Comparison of ENCODE assay signal across 32 mouse cellular contexts in genomic region chr11:117971646-117972242, GRCm38 (mm10). TPM values are rescaled to one million over a fixed set of nuclear protein-coding genes. Genes with fewer than 3 reads are reported as not detected.
DNase-seq lines count a peak whose midpoint lies in the region; ATAC-seq and TF ChIP-seq lines count a peak whose summit lies in the region.
"Had no signal": no experiment of that assay in that cellular context is flagged by ENCODE, and none has a peak within 500 bp of the region (broad histone marks: within the 10 kb centered on the region; RNA-seq: fewer than 3 reads in every experiment).

No protein-coding gene starts in this region.

- peak in 1 of 2 experiments; percentile 8; a peak in 1 of 4 replicates for TF ChIP-seq CTCF in CH12.LX (conservative IDR thresholded peaks at IDR 0.05 in 1 of 2, IDR thresholded peaks at IDR 0.05 in 1 of 2; ENCODE audit: low read depth in 2 of 2, low read length in 2 of 2)
- no peak for TF ChIP-seq CTCF in MEL (IDR thresholded peaks at IDR 0.05 in 2 of 3, conservative IDR thresholded peaks at IDR 0.05 in 1 of 3; ENCODE audit: control insufficient read depth in 1 of 3, insufficient read depth in 1 of 3, low read depth in 2 of 3, low read length in 3 of 3, poor library complexity in 1 of 3, severe bottlenecking in 1 of 3)

- no peaks in the 10 kb centered on the region for H3K79me2 ChIP-seq in CH12.LX (replicated peaks; ENCODE audit: control insufficient read depth, extremely low read depth, insufficient read depth, poor library complexity, severe bottlenecking)
- H3K79me2 ChIP-seq in MEL (ENCODE audit: control insufficient read depth, insufficient read depth, low read length, poor library complexity): peaks cover 2% of the 10 kb centered on the region; the same call in 1 of the 2 replicates

- dilution Hi-C loops in CH12.LX (cut with MboI; ENCODE audit: extremely low pct_ligation_motif_present, extremely low pct_unique_long_range_greater_than_20kb, low sequenced_read_pairs): no loop called here

- H3K27me3 ChIP-seq in megakaryocyte, embryonic 14.5 days (replicated peaks): no peaks in the 10 kb centered on the region
- peaks cover 70% of the 10 kb centered on the region for H3K27me3 ChIP-seq in CH12.LX (replicated peaks)
- peaks cover 28 to 46% of the 10 kb centered on the region in 2 experiments for H3K27me3 ChIP-seq in MEL (ENCODE audit: control insufficient read depth in 1 of 2, insufficient read depth in 2 of 2, low read length in 2 of 2)
- H3K27me3 ChIP-seq: stomach, embryonic 15.5 days had no signal

- H3K36me3 ChIP-seq in megakaryocyte, embryonic 14.5 days (replicated peaks; ENCODE audit: low read length): peaks cover 15% of the 10 kb centered on the region
- H3K36me3 ChIP-seq in CH12.LX (replicated peaks in 1 of 2; ENCODE audit: control insufficient read depth in 1 of 2, insufficient read depth in 1 of 2, low read length in 1 of 2) (peaks cover 6 to 11% of the 10 kb centered on the region in 2 experiments), MEL (ENCODE audit: control insufficient read depth in 1 of 2, insufficient read depth in 2 of 2, low read length in 2 of 2) (no peaks in the 10 kb centered on the region)
- H3K36me3 ChIP-seq: embryonic facial prominence, embryonic 15.5 days; hindbrain, embryonic 13.5 days; neural tube, embryonic 12.5 days; stomach, embryonic 15.5 days had no signal

- no peak for TF ChIP-seq EP300 in CH12.LX (IDR thresholded peaks at IDR 0.05; ENCODE audit: low read length)
- TF ChIP-seq EP300 in MEL (IDR thresholded peaks at IDR 0.05; ENCODE audit: low read depth in 1 of 2, low read length in 2 of 2): no peak

- no peak overlapping the region for H3K4me2 ChIP-seq in CH12.LX (ENCODE audit: insufficient read depth, low read depth, poor library complexity, severe bottlenecking)
- H3K4me2 ChIP-seq: embryonic facial prominence, embryonic 15.5 days; forebrain, embryonic 13.5 days; hindbrain, embryonic 13.5 days; limb, embryonic 15.5 days; liver, embryonic 13.5 days; midbrain, embryonic 11.5 days; neural tube, embryonic 12.5 days; stomach, embryonic 15.5 days had no signal

- TF ChIP-seq RAD21 in CH12.LX (IDR thresholded peaks at IDR 0.05; ENCODE audit: low read depth, low read length) (no peak), MEL (IDR thresholded peaks at IDR 0.05; ENCODE audit: low read depth, low read length) (no peak)

- H3K27ac ChIP-seq in CH12.LX (ENCODE audit: insufficient read depth, low read depth) (no peak overlapping the region), MEL (ENCODE audit: control insufficient read depth, low read depth, low read length) (no peak overlapping the region)
- H3K27ac ChIP-seq: embryonic facial prominence, embryonic 15.5 days; forebrain, embryonic 13.5 days; hindbrain, embryonic 13.5 days; kidney, postnatal 0 days; limb, embryonic 10.5 days; limb, embryonic 15.5 days; liver, embryonic 13.5 days; neural tube, embryonic 12.5 days; stomach, embryonic 15.5 days had no signal

- H3K9ac ChIP-seq in CH12.LX (ENCODE audit: insufficient read depth, low read depth): no peak overlapping the region
- H3K9ac ChIP-seq in MEL (ENCODE audit: control insufficient read depth, low read depth, low read length, poor library complexity, severe bottlenecking): no peak overlapping the region
- H3K9ac ChIP-seq: embryonic facial prominence, embryonic 15.5 days; forebrain, embryonic 13.5 days; hindbrain, embryonic 13.5 days; limb, embryonic 15.5 days; liver, embryonic 13.5 days; neural tube, embryonic 12.5 days; stomach, embryonic 15.5 days had no signal

- H3K4me3 ChIP-seq in megakaryocyte, embryonic 14.5 days (replicated peaks): peak overlapping the region; percentile 56
- H3K4me3 ChIP-seq in CH12.LX (replicated peaks in 1 of 3; ENCODE audit: low read depth in 2 of 3, low read length in 2 of 3, poor library complexity in 1 of 3) (no peak overlapping the region), MEL (ENCODE audit: control insufficient read depth in 1 of 2, insufficient read depth in 1 of 2, low read depth in 2 of 2, low read length in 2 of 2) (no peak overlapping the region)
- H3K4me3 ChIP-seq: embryonic facial prominence, embryonic 10.5 days; embryonic facial prominence, embryonic 15.5 days; forebrain, embryonic 13.5 days; hindbrain, embryonic 13.5 days; limb, embryonic 10.5 days; limb, embryonic 15.5 days; liver, embryonic 13.5 days; myocyte; neural tube, embryonic 12.5 days; stomach, embryonic 15.5 days had no signal

- DNase-seq in CH12.LX (ENCODE audit: extremely low read depth): no peak
- no peak for DNase-seq in MEL (ENCODE audit: low read depth, low spot score)
- peak; percentile 68 for DNase-seq in thymus, postnatal 14 days
- DNase-seq in urinary bladder, adult 2 months (ENCODE audit: low spot score): no peak
- no peak for DNase-seq in retina, embryonic 14.5 days (ENCODE audit: low spot score)
- DNase-seq: adrenal gland, adult 2 months; adrenal gland, postnatal 36 days; cerebellum, adult 2 months; cerebellum, postnatal 14 days; gastrocnemius, postnatal 14 days; kidney, adult 8-10 months; kidney, postnatal 4 days; liver, embryonic 13.5 days; lung, adult 18-20 months; lung, postnatal 4 days had no signal

- in situ Hi-C loops in CH12.LX (cut with MboI; ENCODE audit: low pct_ligation_motif_present, low pct_unique_long_range_greater_than_20kb, low sequenced_read_pairs): no loop called here

- peaks cover 87% of the 10 kb centered on the region for H3K4me1 ChIP-seq in megakaryocyte, embryonic 14.5 days
- H3K4me1 ChIP-seq in CH12.LX (ENCODE audit: control insufficient read depth in 1 of 2, insufficient read depth in 2 of 2) (peaks cover 27 to 71% of the 10 kb centered on the region in 2 experiments), MEL (ENCODE audit: control insufficient read depth in 1 of 2, insufficient read depth in 2 of 2, low read length in 2 of 2) (no peaks in the 10 kb centered on the region)

- TF ChIP-seq POLR2A in CH12.LX (IDR thresholded peaks at IDR 0.05; ENCODE audit: low read depth, low read length): no peak
- TF ChIP-seq POLR2A in MEL (IDR thresholded peaks at IDR 0.05; ENCODE audit: control insufficient read depth in 1 of 2, insufficient read depth in 1 of 2, low read depth in 1 of 2, low read length in 2 of 2, poor library complexity in 1 of 2): no peak

- H3K9me3 ChIP-seq in megakaryocyte, embryonic 14.5 days: no peaks in the 10 kb centered on the region
- H3K9me3 ChIP-seq in CH12.LX (replicated peaks; ENCODE audit: low read length) (peaks cover 19% of the 10 kb centered on the region), MEL (replicated peaks; ENCODE audit: insufficient read depth, low read length) (no peaks in the 10 kb centered on the region)
- H3K9me3 ChIP-seq: embryonic facial prominence, embryonic 10.5 days; embryonic facial prominence, embryonic 15.5 days; forebrain, embryonic 13.5 days; hindbrain, embryonic 13.5 days; limb, embryonic 10.5 days; limb, embryonic 15.5 days; liver, embryonic 13.5 days; neural tube, embryonic 12.5 days; stomach, embryonic 15.5 days had no signal

- ATAC-seq in megakaryocyte, adult 5-6 weeks (ENCODE audit: poor library complexity, severe bottlenecking): no peak
- ATAC-seq: activated CD4-positive, CD25-positive, alpha-beta regulatory T cell, adult 4 months; CD4-positive, CD25-positive, alpha-beta regulatory T cell, adult 4 months; forebrain, embryonic 13.5 days; intestine, embryonic 16.5 days; lung, postnatal 0 days had no signal

TF ChIP-seq in CH12.LX, 34 proteins besides CTCF, POLR2A, EP300 and RAD21:
- no peak for TF ChIP-seq MAX (IDR thresholded peaks at IDR 0.05; ENCODE audit: low read length)
- peak; percentile 79 for TF ChIP-seq ZNF384 (IDR thresholded peaks at IDR 0.05; ENCODE audit: low read depth, low read length)
- no peak for TF ChIP-seq CHD2 (IDR thresholded peaks at IDR 0.05; ENCODE audit: low read length)
- peak; percentile 76 for TF ChIP-seq TBP (conservative IDR thresholded peaks at IDR 0.05; ENCODE audit: low read depth, low read length)
- TF ChIP-seq MAZ (IDR thresholded peaks at IDR 0.05; ENCODE audit: low read depth, low read length): no peak
- no peak for TF ChIP-seq POLR2AphosphoS2 (IDR thresholded peaks at IDR 0.05; ENCODE audit: low read depth, low read length)
- TF ChIP-seq ETS1 (conservative IDR thresholded peaks at IDR 0.05; ENCODE audit: low read depth, low read length): peak; percentile 54; the same call in 1 of the 2 replicates

TF ChIP-seq in MEL, 35 proteins besides CTCF, POLR2A, EP300 and RAD21:
- no peak for TF ChIP-seq BHLHE40 (IDR thresholded peaks at IDR 0.05; ENCODE audit: borderline replicate concordance, low read depth, low read length)
- peak; percentile 63 for TF ChIP-seq ZNF384 (IDR thresholded peaks at IDR 0.05; ENCODE audit: low read depth, low read length)
- TF ChIP-seq TBP (IDR thresholded peaks at IDR 0.05; ENCODE audit: low read depth, low read length): 0 out of 2 replicates have a peak, but pooled peaks have one; percentile 0

RNA-seq across cellular contexts. Expression of gene Socs3, which starts 1.9 kb away (rescaled TPM):
- 54.8 and 75.2 TPM in 2 replicates for polyA plus RNA-seq in megakaryocyte, embryonic 14.5 days (2012; ENCODE audit: insufficient read depth, low replicate concordance)
- total RNA-seq in megakaryocyte, adult 5-6 weeks (2015): 2.0 and 3.1 TPM in 2 replicates
- 3.2 and 5.1 TPM in 2 replicates for total RNA-seq in megakaryocyte, adult 5-6 weeks (2017)
- total RNA-seq in CH12.LX (2012; rRNA removed) (2.5 and 4.7 TPM in 2 replicates), CH12.LX (2014; rRNA removed) (1.1 and 1.2 TPM in 2 replicates), MEL (2012; rRNA removed) (0.95 and 0.96 TPM in 2 replicates)
- polyA plus RNA-seq in CH12.LX (2012; ENCODE audit: insufficient read length, low read depth) (0.83 and 1.1 TPM in 2 replicates), MEL (2012; ENCODE audit: insufficient read depth in 1 of 2, insufficient read length in 2 of 2, low read depth in 1 of 2, low replicate concordance in 2 of 2, missing spikeins in 1 of 2) (1 to 10 TPM in 1 of 2 experiments, not detected in 1; 1.9 TPM)
- 7.8 and 9.8 TPM in 2 replicates for polyA plus RNA-seq in urinary bladder, adult 2 months (2012; rRNA removed)

RNA-seq across cellular contexts. Expression of gene Pgs1, which starts 14.3 kb away (rescaled TPM):
- polyA plus RNA-seq in megakaryocyte, embryonic 14.5 days (2012; ENCODE audit: insufficient read depth, low replicate concordance): 16.0 and 43.0 TPM in 2 replicates
- 18.7 and 22.4 TPM in 2 replicates for total RNA-seq in megakaryocyte, adult 5-6 weeks (2015)
- 26.7 and 27.2 TPM in 2 replicates for total RNA-seq in megakaryocyte, adult 5-6 weeks (2017)
- total RNA-seq in CH12.LX (2012; rRNA removed) (60.5 and 64.5 TPM in 2 replicates), CH12.LX (2014; rRNA removed) (38.1 and 39.8 TPM in 2 replicates), MEL (2012; rRNA removed) (55.7 and 61.6 TPM in 2 replicates)
- polyA plus RNA-seq in CH12.LX (2012; ENCODE audit: insufficient read length, low read depth) (50.4 and 50.8 TPM in 2 replicates), MEL (2012; ENCODE audit: insufficient read depth in 1 of 2, insufficient read length in 2 of 2, low read depth in 1 of 2, low replicate concordance in 2 of 2, missing spikeins in 1 of 2) (10 to 100 TPM in 1 of 2 experiments, not detected in 1; 48.6 TPM)
- polyA plus RNA-seq in urinary bladder, adult 2 months (2012; rRNA removed): 24.6 and 31.2 TPM in 2 replicates
